Mouse (Mus musculus): Measurements from ENCODE around the gene Olfr876. TPM values are rescaled to one million over a fixed set of nuclear protein-coding genes. Genes with fewer than 3 reads are reported as not detected.
"Not testable (repeated sequence)": the region's sequence is repeated elsewhere in the genome, so short reads cannot be mapped to it uniquely, and the experiment has no call there.

Gene Olfr876
- not detected in 2 replicates for polyA plus RNA-seq (2012; ENCODE audit: insufficient read depth, low replicate concordance)

- Histone ChIP-seq H3K36me3 (replicated peaks; ENCODE audit: low read length) (no peaks in the 10 kb centered on the region), H3K4me1 (no peaks in the 10 kb centered on the region), H3K4me3 (replicated peaks) (no peak within 1 kb of the TSS), H3K9me3 (no peaks in the 10 kb centered on the region), H3K27me3 (replicated peaks) (no peaks in the 10 kb centered on the region)
- no peak for TF ChIP-seq FLI1 (IDR thresholded peaks at IDR 0.05; ENCODE audit: low read length)
- no peak for TF ChIP-seq GATA1 (IDR thresholded peaks at IDR 0.05; ENCODE audit: borderline replicate concordance, low read length)
Measured at GRCm38 (mm10) chr9:37802731-37803130, at the start of gene Olfr876. TSS of gene Olfr876 (plus strand) at chr9:37803031.

DNA sequence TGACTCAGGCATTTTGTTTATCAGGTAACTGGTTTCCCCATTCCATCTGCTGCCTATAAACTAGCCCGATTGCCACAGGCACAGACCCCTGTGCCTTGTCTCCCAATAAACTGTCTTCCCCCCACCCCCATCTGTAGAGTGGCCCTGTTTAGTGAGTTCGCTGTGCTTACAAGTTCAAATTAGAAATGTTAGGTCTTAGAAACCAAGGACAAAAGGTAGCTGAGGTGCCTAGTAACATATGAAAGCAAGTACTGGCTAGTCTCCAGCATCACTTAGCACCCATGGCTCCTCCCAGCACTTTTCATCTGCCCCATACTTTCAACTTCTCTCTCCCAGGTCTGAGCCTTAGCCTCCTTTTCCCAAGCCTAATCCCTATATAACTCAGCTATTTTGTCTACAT lies 41.1 kb upstream of the Olfr876 start:
- H3K9me3 ChIP-seq: no peaks in the 10 kb centered on the region
- H3K27me3 ChIP-seq (replicated peaks): no peaks in the 10 kb centered on the region
- no peak for TF ChIP-seq FLI1 (IDR thresholded peaks at IDR 0.05; ENCODE audit: low read length)
- TF ChIP-seq GATA1 (IDR thresholded peaks at IDR 0.05; ENCODE audit: borderline replicate concordance, low read length): no peak

DNA sequence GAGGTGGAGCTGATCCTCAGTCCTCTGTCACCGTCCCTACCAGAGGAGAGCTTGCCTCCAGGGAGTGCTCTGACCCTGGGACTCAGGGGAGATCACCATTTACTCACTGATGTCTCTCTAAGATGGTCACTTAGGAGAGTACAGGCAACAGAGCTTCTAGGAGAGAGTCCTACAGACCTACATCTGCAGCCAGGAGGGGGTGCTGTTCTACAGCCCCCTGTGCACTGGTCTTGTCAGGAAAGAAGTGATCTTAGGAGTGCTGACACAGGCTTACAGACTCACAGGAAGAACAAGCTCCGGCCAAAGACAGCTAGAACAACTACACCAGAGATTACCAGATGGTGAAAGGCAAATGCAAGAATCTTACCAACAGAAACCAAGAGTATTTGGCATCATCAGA lies 40.3 kb upstream of the Olfr876 start:
- no peak for TF ChIP-seq FLI1 (IDR thresholded peaks at IDR 0.05; ENCODE audit: low read length)
- no peak for TF ChIP-seq GATA1 (IDR thresholded peaks at IDR 0.05; ENCODE audit: borderline replicate concordance, low read length)
- no peaks in the 10 kb centered on the region for H3K9me3 ChIP-seq
- no peaks in the 10 kb centered on the region for H3K4me1 ChIP-seq
- H3K27me3 ChIP-seq (replicated peaks): no peaks in the 10 kb centered on the region
- H3K4me3 ChIP-seq (replicated peaks): no peak overlapping the region
- H3K36me3 ChIP-seq (replicated peaks; ENCODE audit: low read length): no peaks in the 10 kb centered on the region

More for the DNA sequence above, 41.1 kb upstream of the Olfr876 start:
- Histone ChIP-seq H3K4me3 (replicated peaks) (no peak overlapping the region), H3K36me3 (replicated peaks; ENCODE audit: low read length) (no peaks in the 10 kb centered on the region), H3K4me1 (no peaks in the 10 kb centered on the region)

- Histone ChIP-seq H3K27me3 (replicated peaks) (no peaks in the 10 kb centered on the region), H3K4me3 (replicated peaks) (no peak overlapping the region)
- TF ChIP-seq FLI1 (IDR thresholded peaks at IDR 0.05; ENCODE audit: low read length) (no peak), GATA1 (IDR thresholded peaks at IDR 0.05; ENCODE audit: borderline replicate concordance, low read length) (no peak)
Measured at GRCm38 (mm10) chr9:37770661-37771060, 32.2 kb upstream of the Olfr876 start.

GRCm38 (mm10) chr9:37771759-37772158 lies 31.1 kb upstream of the Olfr876 start, which contains the start of gene Olfr875:
TSS of gene Olfr875 (plus strand) at chr9:37771857.
- TF ChIP-seq FLI1 (IDR thresholded peaks at IDR 0.05; ENCODE audit: low read length) (no peak), GATA1 (IDR thresholded peaks at IDR 0.05; ENCODE audit: borderline replicate concordance, low read length) (no peak)
- Histone ChIP-seq H3K9me3 (no peaks in the 10 kb centered on the region), H3K27me3 (replicated peaks) (no peaks in the 10 kb centered on the region)

More at GRCm38 (mm10) chr9:37770661-37771060, 32.2 kb upstream of the Olfr876 start:
- Histone ChIP-seq H3K4me1 (no peaks in the 10 kb centered on the region), H3K9me3 (no peaks in the 10 kb centered on the region), H3K36me3 (replicated peaks; ENCODE audit: low read length) (no peaks in the 10 kb centered on the region)

GRCm38 (mm10) chr9:37782766-37783260 lies 20.0 kb upstream of the Olfr876 start:
- H3K9me3 ChIP-seq: no peaks in the 10 kb centered on the region
- no peaks in the 10 kb centered on the region for H3K4me1 ChIP-seq
- TF ChIP-seq FLI1 (IDR thresholded peaks at IDR 0.05; ENCODE audit: low read length) (no peak), GATA1 (IDR thresholded peaks at IDR 0.05; ENCODE audit: borderline replicate concordance, low read length) (no peak)
- H3K27me3 ChIP-seq (replicated peaks): no peaks in the 10 kb centered on the region
- H3K4me3 ChIP-seq (replicated peaks): no peak overlapping the region
- H3K36me3 ChIP-seq (replicated peaks; ENCODE audit: low read length): no peaks in the 10 kb centered on the region

More at GRCm38 (mm10) chr9:37771759-37772158, 31.1 kb upstream of the Olfr876 start, which contains the start of gene Olfr875:
- H3K4me3 ChIP-seq (replicated peaks): no peak within 1 kb of the TSS
- no peaks in the 10 kb centered on the region for H3K4me1 ChIP-seq
- no peaks in the 10 kb centered on the region for H3K36me3 ChIP-seq (replicated peaks; ENCODE audit: low read length)

GRCm38 (mm10) chr9:37783394-37784387 lies 19.1 kb upstream of the Olfr876 start:
- not testable (repeated sequence) for H3K9me3 ChIP-seq; H3K27me3 ChIP-seq (replicated peaks); H3K4me3 ChIP-seq (replicated peaks); H3K36me3 ChIP-seq (replicated peaks; ENCODE audit: low read length); H3K4me1 ChIP-seq

- TF ChIP-seq GATA1 (IDR thresholded peaks at IDR 0.05; ENCODE audit: borderline replicate concordance, low read length): no peak
- TF ChIP-seq FLI1 (IDR thresholded peaks at IDR 0.05; ENCODE audit: low read length): no peak
- H3K9me3 ChIP-seq: no peaks in the 10 kb centered on the region
- no peaks in the 10 kb centered on the region for H3K27me3 ChIP-seq (replicated peaks)
- H3K4me1 ChIP-seq: no peaks in the 10 kb centered on the region
- no peak overlapping the region for H3K4me3 ChIP-seq (replicated peaks)
- H3K36me3 ChIP-seq (replicated peaks; ENCODE audit: low read length): no peaks in the 10 kb centered on the region
Measured at GRCm38 (mm10) chr9:37786411-37786810, 16.4 kb upstream of the Olfr876 start.

- TF ChIP-seq FLI1 (IDR thresholded peaks at IDR 0.05; ENCODE audit: low read length): no peak
- TF ChIP-seq GATA1 (IDR thresholded peaks at IDR 0.05; ENCODE audit: borderline replicate concordance, low read length): no peak
- H3K9me3 ChIP-seq: no peaks in the 10 kb centered on the region
- H3K4me1 ChIP-seq: no peaks in the 10 kb centered on the region
Measured at GRCm38 (mm10) chr9:37802055-37802454, 776 bp upstream of the Olfr876 start.

DNA sequence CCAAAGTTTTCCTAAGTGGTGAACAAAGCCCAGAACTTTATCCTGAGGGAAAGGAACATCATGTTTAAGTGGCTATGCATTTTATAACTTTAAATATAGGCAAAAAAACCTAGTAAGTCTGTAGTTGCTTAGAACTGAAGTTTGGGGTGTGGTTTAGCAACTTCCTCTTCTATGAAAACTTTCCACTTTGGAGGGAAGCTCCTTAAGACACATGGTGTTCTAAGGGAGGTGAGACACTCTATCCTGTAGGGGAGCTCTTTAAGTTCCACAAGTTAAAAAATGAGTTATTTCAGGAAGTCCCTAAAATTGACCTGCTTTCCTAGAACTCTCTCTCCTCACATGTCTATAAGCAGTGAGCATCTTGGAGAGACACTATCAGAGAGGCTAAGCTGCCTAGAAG lies 4.4 kb downstream of the Olfr876 start:
- Histone ChIP-seq H3K9me3 (no peaks in the 10 kb centered on the region), H3K36me3 (replicated peaks; ENCODE audit: low read length) (no peaks in the 10 kb centered on the region), H3K4me1 (no peaks in the 10 kb centered on the region), H3K27me3 (replicated peaks) (no peaks in the 10 kb centered on the region), H3K4me3 (replicated peaks) (no peak overlapping the region)
- no peak for TF ChIP-seq FLI1 (IDR thresholded peaks at IDR 0.05; ENCODE audit: low read length)
- no peak for TF ChIP-seq GATA1 (IDR thresholded peaks at IDR 0.05; ENCODE audit: borderline replicate concordance, low read length)

More at GRCm38 (mm10) chr9:37802055-37802454, 776 bp upstream of the Olfr876 start:
- no peaks in the 10 kb centered on the region for H3K36me3 ChIP-seq (replicated peaks; ENCODE audit: low read length)
- H3K4me3 ChIP-seq (replicated peaks): no peak overlapping the region
- no peaks in the 10 kb centered on the region for H3K27me3 ChIP-seq (replicated peaks)
